16 mouse cellular contexts compared by ENCODE assay signal in genomic region chr2:33303416-33303947, GRCm38 (mm10).
DNase-seq lines count a peak whose midpoint lies in the region; ATAC-seq lines count a peak whose summit lies in the region.
"Had no signal": no experiment of that assay in that cellular context is flagged by ENCODE, and none has a peak within 500 bp of the region (broad histone marks: within the 10 kb centered on the region; RNA-seq: fewer than 3 reads in every experiment).

No protein-coding gene starts in this region.

- no peaks in the 10 kb centered on the region for H3K36me3 ChIP-seq in embryonic facial prominence, embryonic 10.5 days (replicated peaks)
- H3K36me3 ChIP-seq in limb, embryonic 12.5 days, result no peaks in the 10 kb centered on the region
- H3K36me3 ChIP-seq: limb, embryonic 15.5 days; lung, embryonic 15.5 days had no signal

- 0 out of 2 replicates have a peak overlapping the region, but pooled peaks have one; percentile 12 for H3K27ac ChIP-seq in embryonic facial prominence, embryonic 10.5 days (replicated peaks)
- H3K27ac ChIP-seq in limb, embryonic 12.5 days, result peak overlapping the region; percentile 66
- H3K27ac ChIP-seq: hindbrain, embryonic 12.5 days; limb, embryonic 15.5 days; lung, embryonic 15.5 days had no signal

- no peaks in the 10 kb centered on the region for H3K9me3 ChIP-seq in embryonic facial prominence, embryonic 10.5 days
- no peaks in the 10 kb centered on the region for H3K9me3 ChIP-seq in limb, embryonic 12.5 days
- H3K9me3 ChIP-seq: G1E; hindbrain, embryonic 12.5 days; limb, embryonic 15.5 days; lung, embryonic 15.5 days had no signal

- no peak overlapping the region for H3K4me3 ChIP-seq in embryonic facial prominence, embryonic 10.5 days
- no peak overlapping the region for H3K4me3 ChIP-seq in limb, embryonic 12.5 days (replicated peaks)
- H3K4me3 ChIP-seq: hindbrain, embryonic 12.5 days; limb, embryonic 15.5 days; lung, embryonic 15.5 days had no signal

- peaks cover 52% of the 10 kb centered on the region for H3K4me1 ChIP-seq in embryonic facial prominence, embryonic 10.5 days
- H3K4me1 ChIP-seq in limb, embryonic 12.5 days (replicated peaks), result peaks cover 69% of the 10 kb centered on the region

- 71% methylated on average over 11 of the region's 11 CpGs for WGBS in embryonic facial prominence, embryonic 10.5 days
- 58% methylated on average over 11 of the region's 11 CpGs for WGBS in limb, embryonic 12.5 days

- no peak overlapping the region for H3K4me2 ChIP-seq in limb, embryonic 12.5 days
- H3K4me2 ChIP-seq: hindbrain, embryonic 12.5 days; limb, embryonic 15.5 days; lung, embryonic 15.5 days; midbrain, embryonic 11.5 days had no signal

- intact Hi-C loops in gastrocnemius, postnatal 14 days (cut with DNase I; ENCODE audit: low total_unique reads), result no loop called here

- peak; percentile 36 for DNase-seq in gastrocnemius, postnatal 25 days
- DNase-seq in gastrocnemius, postnatal 14 days, result no peak
- peak; percentile 66 for DNase-seq in 3T3-L1 (ENCODE audit: low read depth, low spot score)
- DNase-seq in embryonic facial prominence, embryonic 10.5 days (ENCODE audit: low spot score), result no peak
- DNase-seq in testis, postnatal 14 days (ENCODE audit: low spot score), result no peak
- no peak for DNase-seq in c-Kit-positive CD71-positive TER-119-positive erythroid progenitor cells, embryonic 14.5 days (ENCODE audit: low spot score)
- DNase-seq in lung, adult 18-20 months, result no peak
- DNase-seq: cerebellum, adult 18-20 months; embryo, embryonic 11 days; kidney, adult 8-10 months had no signal

- H3K27me3 ChIP-seq in embryonic facial prominence, embryonic 10.5 days (replicated peaks; ENCODE audit: low read depth, poor library complexity, severe bottlenecking), result no peaks in the 10 kb centered on the region
- H3K27me3 ChIP-seq in limb, embryonic 12.5 days, result no peaks in the 10 kb centered on the region
- H3K27me3 ChIP-seq: hindbrain, embryonic 12.5 days; limb, embryonic 15.5 days; lung, embryonic 15.5 days had no signal

- no peak for ATAC-seq in limb, embryonic 12.5 days (ENCODE audit: insufficient number of reproducible peaks, insufficient read depth, low FRiP score, low TSS enrichment, low read depth)

- no peak overlapping the region; the same call in 1 of the 2 replicates for H3K9ac ChIP-seq in limb, embryonic 12.5 days (replicated peaks)
- H3K9ac ChIP-seq: hindbrain, embryonic 12.5 days; limb, embryonic 15.5 days; lung, embryonic 15.5 days had no signal

Comparison
In these comparisons a context has a peak if more than half of its experiments do, and no peak if none do; other contexts are left out.
1. DNase-seq: peak in gastrocnemius, postnatal 25 days (single experiment) and 3T3-L1 (single experiment); none in gastrocnemius, postnatal 14 days (single experiment), embryonic facial prominence, embryonic 10.5 days (single experiment), testis, postnatal 14 days (single experiment), c-Kit-positive CD71-positive TER-119-positive erythroid progenitor cells, embryonic 14.5 days (single experiment) and lung, adult 18-20 months (0 of 2).